Mouse (Mus musculus) 3134 (cell line): ENCODE results near the gene Sh3rf1.

Experiments
- DNase-seq: peaks from one replicate; pipeline ENCODE4 v3.0.0-alpha.2; 2011; ENCODE audit warnings: low spot score; ENCODE audit not compliant: insufficient read length; ENCODE audit errors: extremely low read depth

Sh3rf1 gene

DNA sequence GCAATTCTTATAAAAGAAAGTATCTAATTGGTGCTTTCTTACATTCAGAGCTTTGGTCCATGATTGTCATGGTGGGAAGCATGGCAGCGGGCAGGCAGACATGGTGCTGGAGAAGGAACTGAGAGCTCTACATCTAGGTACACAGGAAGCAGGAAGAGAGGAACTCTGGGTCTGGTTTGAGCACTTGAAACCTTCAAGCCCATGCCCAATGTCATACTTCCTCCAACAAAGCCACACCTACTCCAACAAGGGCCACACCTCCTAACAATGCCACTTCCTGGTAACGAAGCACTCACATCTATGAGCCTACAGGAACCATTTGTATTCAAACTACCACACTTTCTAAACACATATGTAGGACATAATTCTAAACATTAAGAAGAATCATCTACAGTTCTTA lies 5.2 kb upstream of the Sh3rf1 start:
- DNase-seq, result no peak

DNA sequence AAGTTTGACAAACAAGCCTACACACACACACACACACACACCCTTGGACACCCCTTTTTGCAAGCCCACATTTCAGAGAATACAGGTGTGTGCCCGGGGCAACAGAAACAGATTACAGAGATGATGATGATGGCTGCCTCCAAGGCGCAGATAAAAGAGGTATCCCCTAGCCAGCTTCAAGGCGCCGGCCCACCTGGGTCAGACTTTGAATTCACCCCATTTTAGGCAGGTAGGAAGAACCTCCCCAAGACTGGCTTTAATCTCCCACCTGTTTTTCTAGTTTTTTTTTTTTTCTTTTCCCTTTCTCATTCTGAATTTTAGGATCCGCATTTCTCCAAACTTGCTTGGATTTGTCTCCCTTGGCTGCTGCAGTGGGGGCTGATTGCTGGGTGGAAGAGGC lies 389 bp upstream of the Sh3rf1 start:
- DNase-seq, result no peak

GRCm38 (mm10) chr8:61224380-61225092 lies 864 bp downstream of the Sh3rf1 start:
- peak; percentile 70 for DNase-seq

DNA sequence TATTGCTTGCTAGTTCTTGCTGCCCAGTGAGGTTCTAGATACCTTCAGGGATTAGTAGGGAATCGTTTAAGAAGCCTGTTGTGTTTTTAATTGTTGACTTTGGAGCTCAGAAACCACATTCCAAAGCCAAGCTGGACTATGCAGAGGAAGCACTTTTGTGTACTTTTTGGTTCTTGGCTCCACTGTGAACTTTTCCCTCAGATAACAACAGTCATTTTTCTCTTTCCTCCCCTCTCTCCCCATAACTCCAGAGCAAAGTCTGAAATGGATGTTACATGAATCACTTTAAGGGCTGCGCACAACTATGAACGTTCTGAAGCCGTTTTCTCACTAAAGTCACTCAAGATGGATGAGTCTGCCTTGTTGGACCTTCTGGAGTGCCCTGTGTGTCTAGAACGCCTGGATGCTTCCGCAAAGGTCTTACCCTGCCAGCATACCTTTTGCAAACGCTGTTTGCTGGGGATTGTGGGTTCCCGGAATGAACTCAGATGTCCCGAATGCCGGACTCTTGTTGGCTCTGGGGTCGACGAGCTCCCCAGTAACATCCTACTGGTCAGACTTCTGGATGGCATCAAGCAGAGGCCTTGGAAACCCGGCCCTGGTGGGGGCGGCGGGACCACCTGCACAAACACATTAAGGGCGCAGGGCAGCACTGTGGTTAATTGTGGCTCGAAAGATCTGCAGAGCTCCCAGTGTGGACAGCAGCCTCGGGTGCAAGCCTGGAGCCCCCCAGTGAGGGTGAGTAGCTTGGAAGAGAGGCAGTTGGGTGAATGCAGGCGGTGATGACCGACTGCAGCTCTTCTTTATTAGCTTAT lies 2.1 kb downstream of the Sh3rf1 start:
- no peak for DNase-seq

- no peak for DNase-seq
Measured at GRCm38 (mm10) chr8:61226632-61227031, 3.0 kb downstream of the Sh3rf1 start.

DNA sequence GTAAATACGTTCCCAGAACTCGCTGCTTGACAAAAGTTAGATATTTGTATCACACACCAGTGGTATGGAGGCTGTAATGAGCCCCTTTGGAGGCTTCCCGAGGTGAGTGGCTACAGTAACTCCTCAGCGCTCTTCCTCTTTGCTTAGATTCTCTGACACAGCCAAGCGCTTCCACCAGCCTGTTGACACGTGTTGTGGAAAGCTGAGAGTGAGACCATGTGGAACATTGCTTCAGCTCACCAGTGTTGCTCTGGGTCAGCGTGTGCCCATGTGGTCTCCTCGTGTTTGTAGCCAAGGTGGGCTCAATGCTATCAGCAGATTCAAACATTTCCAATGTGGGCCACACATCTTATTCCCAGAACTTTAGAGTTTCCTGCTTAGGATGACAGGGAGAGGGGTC lies 5.0 kb downstream of the Sh3rf1 start:
- no peak for DNase-seq

DNA sequence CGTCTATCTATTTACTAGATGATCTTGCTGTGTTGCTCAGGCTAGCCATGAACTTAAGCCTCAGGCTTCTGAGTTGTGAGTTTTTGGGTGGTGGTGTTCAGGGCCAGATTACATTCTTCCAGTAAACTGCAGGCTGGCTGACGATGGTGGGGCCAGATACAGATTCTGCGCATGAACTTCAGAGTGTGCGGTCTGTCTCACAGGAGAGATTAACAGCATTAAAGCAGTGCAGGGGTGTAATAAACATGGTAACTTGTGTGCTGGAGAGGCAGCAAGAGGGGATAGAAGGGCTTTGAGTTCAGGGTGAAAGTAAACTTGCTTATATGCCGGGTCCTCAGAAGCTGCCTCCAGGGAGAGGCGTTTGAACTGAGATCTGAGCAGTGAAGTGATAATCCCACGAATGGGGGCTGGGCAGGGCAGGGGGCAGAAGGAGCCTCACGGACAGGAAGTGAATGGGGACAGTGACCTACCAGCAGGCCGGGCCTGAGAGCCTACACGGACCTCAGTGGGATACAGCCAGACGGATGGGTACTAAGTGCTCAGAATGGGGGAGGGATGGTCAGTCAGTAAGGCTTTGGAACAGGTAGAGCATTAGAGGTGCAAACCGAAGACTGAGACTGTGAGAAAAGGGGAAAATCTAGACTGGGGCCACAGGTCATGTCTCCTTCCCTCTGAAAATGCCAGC lies 6.0 kb downstream of the Sh3rf1 start:
- no peak for DNase-seq

DNA sequence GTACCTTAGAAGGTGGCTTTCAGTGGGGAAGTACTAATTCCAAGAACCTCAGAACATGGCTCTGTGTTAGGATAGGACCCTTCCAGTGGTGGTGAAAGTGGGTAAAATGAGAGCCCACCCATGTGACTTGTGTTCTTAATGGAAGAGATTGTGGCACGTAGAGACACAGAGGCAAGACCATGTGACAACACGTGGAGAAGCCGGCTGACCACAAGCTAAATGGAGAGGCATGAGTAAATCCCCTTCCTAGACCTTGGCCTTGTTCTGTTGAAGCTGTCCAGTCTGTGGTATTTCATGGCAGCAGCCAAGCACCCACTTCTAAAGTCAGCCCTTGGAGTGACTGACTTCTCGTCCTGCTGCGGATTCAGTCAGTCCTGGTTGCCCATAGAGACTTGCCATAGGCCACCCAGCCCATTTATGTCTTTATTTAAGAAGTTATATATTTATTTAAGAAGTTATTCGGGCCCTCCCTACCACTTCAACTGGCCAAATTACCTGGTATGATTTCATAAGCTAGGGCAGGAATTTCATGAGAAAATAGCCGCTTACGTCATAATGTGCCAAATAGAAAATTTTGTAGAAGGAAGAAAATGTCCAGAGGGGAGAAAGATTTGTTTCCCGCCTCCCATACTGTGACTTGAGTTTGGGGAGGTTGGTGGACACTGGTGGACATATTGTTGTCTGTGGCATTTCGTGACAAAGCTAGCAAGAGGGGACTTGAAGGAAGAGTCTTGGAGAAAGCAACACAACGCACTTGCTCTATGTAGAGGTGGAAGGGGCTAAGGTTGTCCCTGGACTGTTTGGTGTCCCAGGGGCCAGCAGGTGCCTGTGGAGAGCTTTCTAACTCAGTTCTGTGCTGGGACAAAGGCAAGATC lies 7.4 kb downstream of the Sh3rf1 start:
- DNase-seq, result no peak

DNA sequence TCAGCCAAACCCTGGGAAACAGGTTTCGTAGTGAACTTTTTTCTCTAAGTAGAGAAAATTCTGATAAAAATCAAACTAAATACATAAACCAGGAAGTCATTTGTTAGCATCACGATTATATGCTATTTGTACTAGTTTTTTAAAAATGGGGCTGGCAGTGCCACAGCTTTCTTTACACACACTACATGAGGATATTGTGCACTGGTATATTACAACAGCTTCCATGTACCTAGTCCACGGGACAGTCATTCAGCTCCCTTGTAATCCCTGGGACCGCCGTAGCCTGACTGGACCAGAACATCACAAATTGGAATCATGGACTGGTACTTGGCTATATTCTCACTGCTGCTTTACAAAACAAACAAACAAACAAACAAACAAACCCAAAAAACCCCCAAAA lies 11.8 kb downstream of the Sh3rf1 start:
- DNase-seq, result no peak

GRCm38 (mm10) chr8:61236506-61237268 lies 13.0 kb downstream of the Sh3rf1 start:
- no peak for DNase-seq

DNA sequence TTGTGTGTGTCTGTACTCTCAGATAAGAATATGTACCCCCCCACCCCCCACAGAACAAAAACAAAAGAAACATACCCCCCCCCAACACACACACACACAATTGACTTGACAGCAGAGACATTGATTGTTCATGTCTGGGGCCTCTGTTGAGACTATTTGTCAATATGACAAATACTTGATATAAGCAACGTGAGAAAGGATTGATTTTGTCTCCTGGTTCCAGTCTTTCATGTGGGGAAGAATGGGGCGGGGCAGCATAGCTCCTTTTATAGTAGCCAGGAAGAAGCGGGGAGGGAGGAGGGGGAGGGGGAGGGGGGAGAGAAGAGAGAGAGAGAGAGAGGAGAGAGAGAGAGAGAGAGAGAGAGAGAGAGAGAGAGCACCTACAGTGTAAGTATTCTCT lies 15.9 kb downstream of the Sh3rf1 start:
- no peak for DNase-seq

- no peak for DNase-seq
Measured at GRCm38 (mm10) chr8:61241229-61241628, 17.6 kb downstream of the Sh3rf1 start.

DNA sequence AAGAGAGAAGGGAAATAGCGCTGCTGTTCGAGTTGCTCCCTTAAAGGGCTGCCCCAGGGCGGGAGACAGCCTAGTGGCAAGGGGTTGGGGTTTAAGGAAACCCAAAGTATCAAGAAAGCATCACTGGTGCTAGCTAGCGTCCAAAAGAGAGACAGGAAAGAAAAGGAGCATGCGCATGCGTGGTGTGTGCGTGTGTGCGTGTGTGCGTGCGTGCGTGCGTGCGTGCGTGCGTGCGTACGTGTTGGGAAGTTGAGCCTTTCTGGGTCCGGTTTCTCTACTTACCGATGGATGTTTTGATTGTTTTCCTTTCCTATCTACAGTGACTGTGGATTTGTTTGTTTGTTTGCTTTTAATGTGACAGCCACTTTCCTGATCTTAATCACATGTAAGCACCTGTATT lies 19.2 kb downstream of the Sh3rf1 start:
- no peak for DNase-seq

GRCm38 (mm10) chr8:61243491-61243890 lies 19.8 kb downstream of the Sh3rf1 start:
- DNase-seq, result no peak

DNA sequence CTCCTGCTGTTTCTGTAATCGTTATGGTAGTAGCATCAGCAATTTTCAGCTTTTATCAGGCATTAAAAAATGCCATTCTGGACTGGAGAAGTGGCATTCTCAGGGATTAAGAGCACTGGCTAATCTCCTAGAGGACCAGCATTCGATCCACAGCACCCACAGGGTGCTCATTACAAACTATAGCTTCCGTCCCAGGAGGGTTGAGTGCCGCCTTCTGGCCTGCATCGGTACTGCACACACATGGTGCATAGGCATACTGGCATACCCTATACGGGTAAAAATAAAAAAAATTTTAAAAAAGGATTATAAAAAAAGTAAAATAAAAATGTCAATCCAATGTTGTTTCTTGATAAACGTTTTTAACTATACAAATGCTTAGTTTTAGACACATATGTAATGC lies 20.5 kb downstream of the Sh3rf1 start:
- DNase-seq, result no peak

- no peak for DNase-seq
Measured at GRCm38 (mm10) chr8:61247270-61248025, 23.8 kb downstream of the Sh3rf1 start.

GRCm38 (mm10) chr8:61249511-61249910 lies 25.8 kb downstream of the Sh3rf1 start:
- no peak for DNase-seq

DNA sequence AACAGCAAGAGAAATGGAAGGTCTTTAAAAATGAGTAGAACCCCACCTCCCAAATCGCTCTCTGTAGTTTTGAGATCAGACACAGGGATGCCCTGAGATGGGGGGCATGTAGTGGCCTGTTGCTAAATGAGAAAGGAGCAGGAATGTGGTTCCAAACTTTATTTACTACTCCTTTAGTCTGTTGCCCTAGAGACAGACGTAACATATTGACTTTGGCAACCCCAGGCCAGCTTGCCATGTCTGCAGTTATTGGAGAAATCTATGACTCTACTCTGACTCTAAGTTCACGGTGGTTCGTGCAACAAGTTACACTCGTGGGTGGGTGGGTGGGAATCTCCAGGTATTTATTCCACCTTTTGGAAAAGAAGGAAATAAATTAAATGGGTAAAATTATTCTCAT lies 30.5 kb downstream of the Sh3rf1 start:
- no peak for DNase-seq

- DNase-seq, result no peak
Measured at GRCm38 (mm10) chr8:61258828-61259227, 35.2 kb downstream of the Sh3rf1 start.
